Mouse (Mus musculus) left cerebral cortex, postnatal 36 days (tissue): ENCODE data around the gene Klhl3. TPM values are rescaled to one million over a fixed set of nuclear protein-coding genes. Genes with fewer than 3 reads are reported as not detected.
"Not testable (repeated sequence)": the region's sequence is repeated elsewhere in the genome, so short reads cannot be mapped to it uniquely, and the experiment has no call there.

Experiments used
- DNase-seq, 2 experiments: peaks; one replicate each; pipeline ENCODE4 v3.0.0; 2021 to 2022; ENCODE audit warnings: low spot score in 2 of 2, mixed read lengths in 1 of 2
- intact Hi-C: fragments of 180-260 bp; cut with DNase I; formaldehyde crosslinking; loops from one replicate; pipeline ENCODE4 v1.15.1; 2025
- total RNA-seq, 2 experiments: library from RNA; stranded (reverse); gene quantifications; 2 replicates each; pipeline ENCODE4 v1.2.3; 2021

The Klhl3 gene
- total RNA-seq = 10 to 100 TPM; 27.8 to 38.4 TPM

GRCm38 (mm10) chr13:58113061-58113900 is at the start of gene Klhl3:
Gene Klhl3 (minus strand): TSS chr13:58113592.
- intact Hi-C loops = loop anchor here (1.0 to 2.0 kb wide), 3 partner anchors 16 to 81 kb away; partner anchors contain the start of gene Hnrnpa0
- DNase-seq = peak; percentile 82 to 85

GRCm38 (mm10) chr13:58160761-58161160 is 47.4 kb upstream of the Klhl3 start:
- intact Hi-C loops = no loop called here
- DNase-seq = no peak

- peak; percentile 80 to 88 for DNase-seq
- intact Hi-C loops = loop anchor here (1.0 to 10.0 kb wide), 3 partner anchors 74 to 426 kb away; no protein-coding TSS in a partner anchor
Measured at GRCm38 (mm10) chr13:58158099-58158912, 44.9 kb upstream of the Klhl3 start.

GRCm38 (mm10) chr13:58157447-58158098 is 44.2 kb upstream of the Klhl3 start, which contains the start of gene Idnk:
Gene Idnk (plus strand): TSS chr13:58157649.
- DNase-seq = peak; percentile 76 to 78
- intact Hi-C loops = loop anchor here (1.0 to 10.0 kb wide), 3 partner anchors 75 to 427 kb away; no protein-coding TSS in a partner anchor

- intact Hi-C loops = loop anchor here (10.0 kb wide), 1 partner anchor 428 kb away; no protein-coding TSS in a partner anchor
- DNase-seq = peak in 1 of 2 experiments; percentile 9
Measured at GRCm38 (mm10) chr13:58157036-58157435, 43.6 kb upstream of the Klhl3 start.

GRCm38 (mm10) chr13:58156031-58156430 is 42.6 kb upstream of the Klhl3 start:
- DNase-seq = no peak
- intact Hi-C loops = loop anchor here (10.0 kb wide), 1 partner anchor 429 kb away; no protein-coding TSS in a partner anchor

- intact Hi-C loops = loop anchor here (10.0 kb wide), 1 partner anchor 434 kb away; no protein-coding TSS in a partner anchor
- no peak for DNase-seq
Measured at GRCm38 (mm10) chr13:58150442-58150841, 37.0 kb upstream of the Klhl3 start.

- DNase-seq = no peak
- intact Hi-C loops = loop anchor here (10.0 kb wide), 1 partner anchor 435 kb away; no protein-coding TSS in a partner anchor
Measured at GRCm38 (mm10) chr13:58149629-58150028, 36.2 kb upstream of the Klhl3 start.

- intact Hi-C loops = no loop called here
- no peak for DNase-seq
Measured at GRCm38 (mm10) chr13:58149033-58149558, 35.7 kb upstream of the Klhl3 start.

- intact Hi-C loops = no loop called here
- peak; percentile 24 to 31 for DNase-seq
Measured at GRCm38 (mm10) chr13:58148256-58148831, 35.0 kb upstream of the Klhl3 start.

- DNase-seq = no peak
- intact Hi-C loops = no loop called here
Measured at GRCm38 (mm10) chr13:58147760-58148159, 34.4 kb upstream of the Klhl3 start.

- intact Hi-C loops = not testable (repeated sequence)
Measured at GRCm38 (mm10) chr13:58146603-58147002, 33.2 kb upstream of the Klhl3 start.

GRCm38 (mm10) chr13:58131692-58132091 is 18.3 kb upstream of the Klhl3 start:
- intact Hi-C loops = no loop called here

More at GRCm38 (mm10) chr13:58146603-58147002, 33.2 kb upstream of the Klhl3 start:
- DNase-seq = not testable (repeated sequence)

GRCm38 (mm10) chr13:58129687-58130246 is 16.4 kb upstream of the Klhl3 start:
- intact Hi-C loops = loop anchor here (2.0 to 5.0 kb wide), 2 partner anchors 17 to 88 kb away; partner anchors contain the start of genes Klhl3 and Ubqln1
- DNase-seq = no peak

More at GRCm38 (mm10) chr13:58131692-58132091, 18.3 kb upstream of the Klhl3 start:
- no peak for DNase-seq

GRCm38 (mm10) chr13:58128768-58129671 is 15.6 kb upstream of the Klhl3 start:
- intact Hi-C loops = loop anchor here (2.0 to 5.0 kb wide), 2 partner anchors 16 to 88 kb away; partner anchors contain the start of genes Klhl3 and Ubqln1
- peak; percentile 97 to 98 for DNase-seq

- intact Hi-C loops = loop anchor here (2.0 to 5.0 kb wide), 2 partner anchors 16 to 89 kb away; partner anchors contain the start of genes Klhl3 and Ubqln1
- DNase-seq = peak; percentile 95 to 98
Measured at GRCm38 (mm10) chr13:58128396-58128767, 15.0 kb upstream of the Klhl3 start, which contains the start of gene Hnrnpa0. Gene Hnrnpa0 (minus strand): TSS chr13:58128556.
